Mouse (Mus musculus) erythroblast, embryonic 14.5 days (primary cell): ENCODE measurements around the gene Fam135a. TPM values are rescaled to one million over a fixed set of nuclear protein-coding genes. Genes with fewer than 3 reads are reported as not detected.
A peak's percentile ranks its signal among the peaks of the same experiment; 100 is the strongest.

Experiments
- H3K27me3 ChIP-seq: 2 replicates; pipeline ENCODE4 v1.6.1; 2012; ENCODE audit warnings: inconsistent platforms; ENCODE audit not compliant: control insufficient read depth
- H3K36me3 ChIP-seq: 2 replicates; pipeline ENCODE4 v1.6.1; 2012; ENCODE audit warnings: mild to moderate bottlenecking, inconsistent platforms; ENCODE audit not compliant: control insufficient read depth
- H3K4me1 ChIP-seq: 2 replicates; pipeline ENCODE4 v1.6.1; 2012; ENCODE audit warnings: inconsistent platforms; ENCODE audit not compliant: control insufficient read depth
- H3K4me3 ChIP-seq: replicated peaks from 2 replicates; pipeline ENCODE3; 2012; ENCODE audit warnings: moderate library complexity, mild to moderate bottlenecking, inconsistent platforms
- H3K9me3 ChIP-seq: 2 replicates; pipeline ENCODE4 v1.6.1; 2012; ENCODE audit warnings: low read length, inconsistent platforms, mixed read lengths; ENCODE audit not compliant: control insufficient read depth
- GATA1 ChIP-seq: IDR thresholded peaks from 2 replicates; pipeline ENCODE4 v1.6.1; 2012; ENCODE audit warnings: low read length, inconsistent platforms, mixed read lengths
- TAL1 ChIP-seq: IDR thresholded peaks from 3 replicates; pipeline ENCODE4 v1.6.1; 2012; ENCODE audit warnings: low read length, inconsistent platforms, mixed read lengths
- polyA plus RNA-seq: library from polyadenylated mRNA; stranded (reverse); fragments of >175 nt; gene quantifications from 2 replicates; pipeline ENCODE4 v1.2.3, GENCODE M21; 2012

The Fam135a gene
- polyA plus RNA-seq, 1 experiment: not detected

DNA sequence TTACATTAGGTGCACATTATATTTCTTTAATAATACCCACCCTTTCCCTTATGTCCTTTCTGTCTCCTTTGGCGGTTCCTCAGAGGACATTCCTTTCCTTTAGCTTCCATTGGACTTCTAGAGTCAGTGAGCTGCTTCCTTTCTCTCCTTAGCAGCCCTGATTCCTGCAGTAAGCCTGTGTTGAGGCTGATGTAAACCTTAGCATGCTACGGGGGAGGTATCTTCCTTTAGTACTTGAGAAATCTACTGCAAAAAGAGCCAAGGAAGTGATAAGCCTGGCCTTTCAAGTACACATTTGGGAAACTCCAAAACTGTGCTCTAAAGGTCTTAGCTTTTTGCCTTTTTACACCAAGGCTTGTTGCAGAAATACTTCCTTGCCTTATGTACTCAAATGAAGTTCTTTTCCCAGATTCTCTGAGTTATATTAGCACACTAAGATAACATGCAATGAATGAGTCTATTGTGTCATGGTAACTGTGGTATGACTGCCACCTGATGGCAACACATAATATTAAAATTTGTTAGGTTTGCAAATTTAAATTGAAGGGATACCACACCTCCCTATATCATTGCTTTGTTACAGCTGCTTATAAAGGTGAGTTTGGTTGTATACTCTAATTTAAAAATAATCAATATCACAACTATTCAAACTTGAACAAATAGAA, 66.2 kb downstream of the Fam135a start:
- no peak overlapping the region for H3K4me3 ChIP-seq
- H3K9me3 ChIP-seq: no peaks in the 10 kb centered on the region
- no peaks in the 10 kb centered on the region for H3K27me3 ChIP-seq
- no peaks in the 10 kb centered on the region for H3K36me3 ChIP-seq
- no peak for TF ChIP-seq GATA1
- TF ChIP-seq TAL1: no peak
- no peaks in the 10 kb centered on the region for H3K4me1 ChIP-seq

DNA sequence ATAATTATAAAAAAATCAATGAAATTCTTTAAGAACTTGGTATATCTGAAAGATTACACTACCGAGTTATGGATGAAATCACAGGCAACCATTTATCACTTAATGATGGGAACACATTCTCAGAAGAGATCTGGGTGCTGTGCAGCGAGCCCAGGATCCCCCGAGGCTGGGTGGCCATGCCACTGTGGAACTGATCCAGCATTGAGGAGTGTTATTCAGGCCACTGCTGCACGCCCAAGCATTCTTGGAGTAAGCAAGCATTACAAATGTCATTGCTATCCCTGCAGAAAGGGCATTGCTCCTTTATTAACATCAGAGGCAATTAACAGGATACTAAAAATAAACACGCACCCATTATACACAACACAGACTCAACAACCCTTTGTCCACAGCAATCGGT, 89.3 kb downstream of the Fam135a start:
- H3K4me3 ChIP-seq: no peak overlapping the region
- H3K36me3 ChIP-seq: no peaks in the 10 kb centered on the region
- H3K27me3 ChIP-seq: no peaks in the 10 kb centered on the region
- TF ChIP-seq TAL1 (no peak), GATA1 (no peak)
- peaks cover 2% of the 10 kb centered on the region for H3K4me1 ChIP-seq
- H3K9me3 ChIP-seq: no peaks in the 10 kb centered on the region

- H3K4me3 ChIP-seq: no peak overlapping the region
- peaks cover 6% of the 10 kb centered on the region for H3K4me1 ChIP-seq
- H3K27me3 ChIP-seq: no peaks in the 10 kb centered on the region
- no peak for TF ChIP-seq GATA1
- no peak for TF ChIP-seq TAL1
- H3K9me3 ChIP-seq: no peaks in the 10 kb centered on the region
- H3K36me3 ChIP-seq: no peaks in the 10 kb centered on the region
Measured at GRCm38 (mm10) chr1:24010016-24010415, 90.1 kb downstream of the Fam135a start.

DNA sequence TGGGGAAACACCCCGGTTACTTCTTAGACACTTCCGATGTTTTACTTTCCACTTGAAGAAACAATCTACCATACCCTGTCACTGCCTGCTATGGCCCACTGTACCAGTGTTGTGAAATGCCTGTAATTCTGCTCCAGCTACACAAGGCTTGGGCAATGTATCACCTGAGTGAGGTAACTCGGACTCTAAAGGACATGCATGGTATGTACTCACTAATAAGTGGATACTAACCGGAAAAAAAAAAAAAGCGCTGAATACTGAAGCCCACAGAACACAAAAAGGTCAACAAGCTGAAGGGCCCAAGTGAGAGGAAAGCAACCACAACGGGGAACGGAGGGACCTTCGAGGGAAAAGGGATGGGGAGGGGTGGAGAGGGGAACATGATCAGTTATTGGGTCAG, 92.5 kb downstream of the Fam135a start:
- Histone ChIP-seq H3K4me1 (peaks cover 16% of the 10 kb centered on the region), H3K36me3 (peaks cover 2% of the 10 kb centered on the region), H3K4me3 (no peak overlapping the region), H3K27me3 (no peaks in the 10 kb centered on the region), H3K9me3 (no peaks in the 10 kb centered on the region)
- no peak for TF ChIP-seq TAL1
- TF ChIP-seq GATA1: no peak

GRCm38 (mm10) chr1:24005070-24005804, 94.9 kb downstream of the Fam135a start, which contains the start of gene Sdhaf4:
TSS of gene Sdhaf4 (minus strand) at chr1:24005656.
- H3K4me1 ChIP-seq: peaks cover 16% of the 10 kb centered on the region
- H3K36me3 ChIP-seq: peaks cover 22% of the 10 kb centered on the region
- no peaks in the 10 kb centered on the region for H3K27me3 ChIP-seq
- TF ChIP-seq TAL1: no peak
- no peak for TF ChIP-seq GATA1
- no peaks in the 10 kb centered on the region for H3K9me3 ChIP-seq
- H3K4me3 ChIP-seq: peak within 1 kb of the TSS; percentile 95

DNA sequence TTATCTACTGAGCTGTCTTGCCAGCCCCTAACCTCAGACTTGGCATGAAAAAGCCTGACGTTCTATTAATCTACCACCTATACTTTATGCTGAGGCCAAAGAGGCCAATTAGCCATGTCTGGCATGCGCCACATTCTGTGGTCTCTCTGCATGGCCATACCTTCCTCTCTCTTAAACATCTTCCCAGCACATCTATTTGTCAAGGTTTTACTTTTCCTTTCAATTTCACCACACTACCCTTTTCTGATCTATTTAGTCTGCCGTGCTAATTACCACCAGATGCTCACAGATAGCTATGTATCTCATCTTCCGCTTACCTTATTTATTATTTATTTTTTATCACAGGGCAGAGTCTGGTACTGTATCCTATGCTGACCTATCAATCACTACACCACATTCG, 100.8 kb downstream of the Fam135a start:
- Histone ChIP-seq H3K4me3 (no peak overlapping the region), H3K9me3 (peaks cover 2% of the 10 kb centered on the region; the same call in 1 of the 2 replicates), H3K27me3 (no peaks in the 10 kb centered on the region), H3K4me1 (peaks cover 20% of the 10 kb centered on the region), H3K36me3 (peaks cover 55% of the 10 kb centered on the region)
- TF ChIP-seq GATA1: no peak
- TF ChIP-seq TAL1: no peak

GRCm38 (mm10) chr1:23998866-23999265, 101.3 kb downstream of the Fam135a start:
- peaks cover 55% of the 10 kb centered on the region for H3K36me3 ChIP-seq
- H3K4me3 ChIP-seq: no peak overlapping the region
- TF ChIP-seq GATA1: no peak
- H3K27me3 ChIP-seq: no peaks in the 10 kb centered on the region
- H3K4me1 ChIP-seq: peaks cover 17% of the 10 kb centered on the region
- H3K9me3 ChIP-seq: peaks cover 2% of the 10 kb centered on the region; the same call in 1 of the 2 replicates

DNA sequence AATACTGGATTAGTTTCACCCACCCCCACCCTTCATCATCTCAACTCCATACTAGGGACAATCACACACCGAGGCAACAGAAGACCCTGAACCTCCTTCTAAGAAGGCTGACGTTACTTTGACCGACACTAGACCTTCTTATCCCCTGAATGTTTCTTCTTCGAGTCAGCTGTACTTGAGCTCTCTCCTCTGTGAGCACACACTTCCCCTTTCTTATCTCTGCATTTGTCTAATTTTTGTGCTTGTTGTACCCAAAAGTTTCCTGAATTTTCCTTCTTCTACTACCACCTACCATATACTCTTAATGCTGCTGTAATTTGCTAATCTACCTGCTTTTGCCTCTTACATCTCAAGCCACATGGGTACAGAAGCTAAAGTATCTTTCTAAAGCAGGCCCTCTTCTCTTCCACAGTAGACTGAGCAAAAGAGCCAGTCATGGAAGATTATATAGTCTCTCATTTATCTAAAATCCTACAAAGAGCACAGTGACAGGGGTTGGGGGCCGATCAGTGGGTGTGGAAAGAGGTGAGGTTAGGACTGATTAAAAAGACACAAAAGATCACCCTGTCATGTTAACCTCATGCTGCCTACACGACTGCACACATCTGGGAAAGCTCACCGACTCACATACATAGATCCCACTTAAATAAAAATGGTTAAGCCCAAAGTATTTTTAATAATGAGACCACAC, 101.9 kb downstream of the Fam135a start:
- H3K4me1 ChIP-seq: peaks cover 17% of the 10 kb centered on the region
- H3K36me3 ChIP-seq: peaks cover 55% of the 10 kb centered on the region
- no peaks in the 10 kb centered on the region for H3K27me3 ChIP-seq
- H3K9me3 ChIP-seq: peaks cover 2% of the 10 kb centered on the region; the same call in 1 of the 2 replicates
- no peak overlapping the region for H3K4me3 ChIP-seq
- no peak for TF ChIP-seq GATA1
- no peak for TF ChIP-seq TAL1

DNA sequence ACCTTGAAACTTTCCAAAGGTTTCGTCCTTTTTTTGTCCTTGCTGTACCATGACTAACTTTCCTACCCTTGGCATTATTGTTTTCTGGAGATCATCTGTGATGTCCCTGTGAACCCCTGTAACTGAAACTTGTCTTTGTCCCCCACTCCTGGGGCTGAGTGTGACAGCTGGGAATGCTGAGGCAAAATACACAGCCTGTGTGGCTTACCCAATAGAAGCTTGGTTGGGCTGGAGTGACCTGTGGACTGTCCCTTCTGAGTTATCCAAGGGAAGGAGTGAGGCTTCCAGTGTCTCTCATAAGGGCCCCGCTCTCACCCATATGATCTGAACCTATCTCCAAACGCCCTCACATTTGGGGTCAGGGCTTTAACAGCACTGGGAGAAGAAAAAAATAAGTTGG, 102.6 kb downstream of the Fam135a start:
- TF ChIP-seq TAL1: no peak
- no peak for TF ChIP-seq GATA1
- Histone ChIP-seq H3K27me3 (no peaks in the 10 kb centered on the region), H3K36me3 (peaks cover 52% of the 10 kb centered on the region), H3K4me3 (no peak overlapping the region), H3K9me3 (peaks cover 2% of the 10 kb centered on the region; the same call in 1 of the 2 replicates), H3K4me1 (peaks cover 17% of the 10 kb centered on the region)
